Mouse (Mus musculus) gastrocnemius, adult 2 months (tissue): ENCODE data around the gene Defb48. TPM values are rescaled to one million over a fixed set of nuclear protein-coding genes. Genes with fewer than 3 reads are reported as not detected.

Experiments used
- DNase-seq: peaks from one replicate; pipeline ENCODE4 v3.0.0; 2022
- H3K27ac ChIP-seq: fragments of 200-600 bp; 2 replicates; pipeline ENCODE4 v1.8.1; 2022; ENCODE audit warnings: mild to moderate bottlenecking
- H3K4me3 ChIP-seq: fragments of 200-600 bp; 2 replicates; pipeline ENCODE4 v1.8.1; 2022; ENCODE audit warnings: mild to moderate bottlenecking, moderate library complexity
- CTCF ChIP-seq: fragments of 200-600 bp; IDR thresholded peaks from 2 replicates; pipeline ENCODE4 v1.8.1; 2022; ENCODE audit warnings: antibody characterized with exemption, mild to moderate bottlenecking, moderate library complexity
- intact Hi-C: fragments of 180-260 bp; cut with DNase I; formaldehyde crosslinking; loops from one replicate; pipeline ENCODE4 v1.15.1; 2025
- long read RNA-seq, 2 experiments: library from polyadenylated mRNA; stranded (forward); transcript quantifications; one replicate each; pipeline ENCODE4 v2.0.0; 2021
- total RNA-seq, 2 experiments: library from RNA; stranded (reverse); gene quantifications; 2 replicates each; pipeline ENCODE4 v1.2.3; 2021

Gene Defb48
- not detected for total RNA-seq
- long read RNA-seq, experiment 1, result 0 reads
- long read RNA-seq, experiment 2, result 0 reads

GRCm38 (mm10) chr14:62984410-62984809 is at the start of gene Defb48:
Defb48 (minus strand) TSS chr14:62984510.
- no peak within 1 kb of the TSS for H3K27ac ChIP-seq
- DNase-seq, result no peak
- H3K4me3 ChIP-seq, result no peak within 1 kb of the TSS
- intact Hi-C loops, result no loop called here
- no peak for TF ChIP-seq CTCF

DNA sequence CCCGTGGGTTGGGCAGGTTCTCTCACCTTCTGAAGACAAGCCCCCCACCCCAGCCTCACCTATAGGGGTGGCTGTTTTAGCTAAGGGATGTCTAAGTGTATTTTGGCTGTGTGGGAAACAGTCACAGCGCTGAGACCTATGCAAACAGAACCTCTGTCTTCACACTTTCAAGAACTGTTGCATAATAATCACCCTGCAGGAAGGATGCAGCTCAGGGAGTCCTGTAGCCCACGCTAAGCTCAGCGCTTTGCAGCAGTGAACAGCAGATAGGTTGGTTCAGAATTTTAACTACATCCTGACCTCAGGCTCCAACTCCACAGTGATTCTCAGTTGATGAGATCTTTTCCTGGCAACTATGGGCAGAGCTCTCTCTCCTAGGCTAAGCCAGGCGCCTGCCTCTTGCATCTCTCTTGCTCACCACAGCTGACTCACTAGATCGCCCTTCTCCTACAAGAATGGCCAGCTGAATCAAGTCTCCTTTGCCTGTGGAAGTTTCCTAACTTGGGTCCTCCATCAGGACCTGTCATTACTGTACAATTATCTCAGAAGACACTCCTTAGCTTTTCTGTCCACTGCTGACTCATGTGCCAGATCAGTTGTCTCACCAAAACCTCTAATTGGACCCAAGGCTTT is 36.3 kb upstream of the Defb48 start:
- no peak for TF ChIP-seq CTCF
- Histone ChIP-seq H3K4me3 (no peak overlapping the region), H3K27ac (no peak overlapping the region)
- DNase-seq, result no peak
- intact Hi-C loops, result no loop called here

DNA sequence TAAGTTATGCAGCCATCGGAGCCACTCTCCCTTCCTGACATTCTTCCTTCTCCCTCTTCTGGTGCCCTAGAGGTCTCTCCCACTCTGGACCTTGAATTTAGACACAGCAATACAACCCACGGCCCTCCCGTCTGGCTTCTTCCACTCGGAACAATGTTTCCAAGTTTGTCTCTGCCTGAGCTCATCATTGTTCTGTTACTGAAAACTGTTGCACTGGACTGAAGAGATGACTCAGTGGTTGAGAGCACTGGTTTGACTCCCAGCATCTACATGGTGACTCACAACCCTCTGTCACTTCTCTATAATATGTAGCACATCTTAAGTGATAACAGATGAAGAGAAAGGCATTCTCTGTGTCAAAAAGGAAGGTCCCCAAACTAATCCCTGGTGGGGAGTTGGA is 30.4 kb upstream of the Defb48 start:
- H3K27ac ChIP-seq, result no peak overlapping the region
- H3K4me3 ChIP-seq, result no peak overlapping the region
- intact Hi-C loops, result no loop called here
- TF ChIP-seq CTCF, result no peak
- no peak for DNase-seq

GRCm38 (mm10) chr14:63013082-63013481 is 28.8 kb upstream of the Defb48 start:
- intact Hi-C loops, result no loop called here
- no peak for DNase-seq
- Histone ChIP-seq H3K4me3 (no peak overlapping the region), H3K27ac (no peak overlapping the region)
- no peak for TF ChIP-seq CTCF

DNA sequence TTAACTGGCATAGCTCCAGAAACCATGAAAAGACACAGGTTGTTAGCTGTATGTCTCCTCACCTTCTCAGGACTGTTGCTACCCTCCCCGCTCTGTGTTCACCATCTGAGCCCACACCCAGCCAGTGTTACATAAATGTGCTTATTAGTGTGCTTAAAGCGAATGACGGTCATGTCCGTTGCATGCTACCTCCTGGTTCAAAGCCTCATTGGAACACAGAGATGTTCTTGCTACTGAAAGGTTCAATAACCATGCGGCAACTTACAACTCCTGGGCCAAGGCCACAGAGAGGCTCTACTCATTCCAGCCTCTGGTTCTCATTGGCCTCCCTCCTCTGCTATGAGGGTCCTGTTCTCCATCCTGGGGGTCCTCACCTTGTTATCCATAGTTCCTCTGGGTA is 27.2 kb upstream of the Defb48 start, which contains the start of gene Defb43:
TSS of gene Defb43 (plus strand) at position 301 of the 400 bp plus-strand sequence.
- Histone ChIP-seq H3K27ac (no peak within 1 kb of the TSS), H3K4me3 (no peak within 1 kb of the TSS)
- no peak for TF ChIP-seq CTCF
- intact Hi-C loops, result no loop called here
- DNase-seq, result no peak

DNA sequence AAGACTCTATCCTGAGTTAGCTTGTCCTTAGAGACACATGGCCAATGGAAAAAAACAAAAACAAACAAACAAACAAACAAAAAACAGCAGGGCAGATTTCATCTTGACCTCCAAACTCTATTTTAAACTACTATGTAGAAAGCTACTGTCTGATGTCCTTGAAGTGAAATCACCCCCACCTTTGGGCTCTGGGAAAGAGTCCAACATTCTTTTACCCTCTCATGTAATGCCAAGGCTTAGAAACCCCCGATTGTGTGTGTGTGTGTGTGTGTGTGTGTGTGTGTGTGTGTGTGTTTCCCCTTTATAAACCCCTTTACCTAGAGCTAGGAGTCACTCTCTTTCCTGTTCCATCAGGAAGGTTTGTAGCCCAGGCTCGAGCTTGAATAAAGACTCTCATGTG is 18.3 kb upstream of the Defb48 start:
- DNase-seq, result no peak
- Histone ChIP-seq H3K4me3 (no peak overlapping the region), H3K27ac (no peak overlapping the region)
- intact Hi-C loops, result no loop called here
- no peak for TF ChIP-seq CTCF

DNA sequence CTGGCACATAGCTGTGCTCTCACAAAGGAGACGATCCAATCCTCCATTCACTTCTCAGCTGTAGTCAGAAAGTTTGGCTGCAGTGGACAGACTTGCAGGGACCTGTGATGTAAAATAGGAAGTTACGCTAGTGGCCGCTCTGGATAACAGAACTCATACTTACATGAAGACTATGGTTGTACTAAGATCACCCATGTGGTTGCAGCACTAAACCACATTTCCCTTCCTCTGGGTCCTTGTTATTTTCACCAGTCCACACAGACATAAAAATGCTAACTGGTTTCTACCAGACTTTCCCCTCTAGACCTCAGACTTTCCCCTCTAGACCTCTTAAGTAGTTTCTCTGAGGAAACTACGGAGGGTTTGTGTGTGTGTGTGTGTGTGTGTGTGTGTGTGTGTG is 14.7 kb upstream of the Defb48 start:
- Histone ChIP-seq H3K27ac (no peak overlapping the region), H3K4me3 (no peak overlapping the region)
- no peak for DNase-seq
- intact Hi-C loops, result no loop called here
- TF ChIP-seq CTCF, result no peak

GRCm38 (mm10) chr14:62997777-62998176 is 13.5 kb upstream of the Defb48 start, which contains the start of gene Defb47:
Defb47 (plus strand) TSS chr14:62998077.
- no peak within 1 kb of the TSS for H3K27ac ChIP-seq
- DNase-seq, result no peak
- no peak for TF ChIP-seq CTCF
- intact Hi-C loops, result no loop called here
- H3K4me3 ChIP-seq, result no peak within 1 kb of the TSS

GRCm38 (mm10) chr14:62991849-62992510 is 7.7 kb upstream of the Defb48 start:
- intact Hi-C loops, result no loop called here
- H3K4me3 ChIP-seq, result no peak overlapping the region
- TF ChIP-seq CTCF, result no peak
- no peak for DNase-seq
- H3K27ac ChIP-seq, result no peak overlapping the region

DNA sequence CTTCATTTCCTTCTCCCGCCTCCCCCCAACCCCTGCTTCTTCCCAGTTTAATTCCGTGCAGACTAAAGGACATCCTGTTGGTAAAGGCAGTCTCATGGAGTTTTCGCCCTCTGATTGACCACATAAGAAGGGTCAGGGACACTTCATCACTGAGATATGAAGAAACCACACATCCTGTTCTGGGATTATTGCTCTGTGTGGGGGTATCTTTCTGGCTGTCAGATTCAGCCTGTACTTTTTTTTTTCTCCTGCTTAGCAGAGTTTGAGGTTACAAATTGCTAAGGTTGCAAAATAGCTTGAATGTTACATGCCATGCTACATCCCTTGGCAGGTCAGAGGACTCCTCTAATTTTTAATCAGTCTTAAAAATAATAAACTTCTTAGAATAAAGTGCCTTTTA is 7.0 kb upstream of the Defb48 start:
- intact Hi-C loops, result no loop called here
- DNase-seq, result no peak

DNA sequence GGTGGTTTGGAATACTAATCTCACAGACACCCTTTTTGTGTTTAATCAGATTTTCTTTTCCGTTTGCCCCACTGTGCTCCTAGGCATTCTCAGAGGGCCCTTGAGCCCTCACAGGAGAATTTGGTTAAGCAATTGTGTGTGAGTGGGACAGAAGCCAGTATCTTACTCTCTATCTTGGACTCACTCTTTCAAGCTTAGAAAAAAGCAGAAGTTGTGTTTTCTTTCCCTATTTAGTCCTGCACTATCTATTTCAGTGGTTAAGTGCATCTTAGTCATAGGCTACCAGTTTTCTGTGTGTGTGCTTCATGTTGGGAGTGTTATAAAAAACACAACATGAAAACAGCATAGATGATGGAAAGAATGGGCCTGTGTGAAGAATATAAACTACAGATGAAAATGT is 4.5 kb downstream of the Defb48 start:
- no peak for TF ChIP-seq CTCF
- DNase-seq, result no peak
- H3K27ac ChIP-seq, result no peak overlapping the region
- no peak overlapping the region for H3K4me3 ChIP-seq
- intact Hi-C loops, result loop anchor here (5.0 kb wide), 2 partner anchors 343 to 423 kb away; partner anchors contain the start of gene Fam124a

More for the DNA sequence above, 7.0 kb upstream of the Defb48 start:
- Histone ChIP-seq H3K27ac (no peak overlapping the region), H3K4me3 (no peak overlapping the region)
- no peak for TF ChIP-seq CTCF

GRCm38 (mm10) chr14:62975046-62975445 is 9.3 kb downstream of the Defb48 start:
- Histone ChIP-seq H3K27ac (no peak overlapping the region), H3K4me3 (peak overlapping the region; percentile 23; the same call in 1 of the 2 replicates)
- intact Hi-C loops, result loop anchor here (1.0 to 5.0 kb wide), 3 partner anchors 338 to 483 kb away; partner anchors contain the start of gene Fam124a
- peak; percentile 78 for DNase-seq
- peak; percentile 89 for TF ChIP-seq CTCF

GRCm38 (mm10) chr14:62965811-62966520 is 18.3 kb downstream of the Defb48 start:
- intact Hi-C loops, result no loop called here
- no peak for TF ChIP-seq CTCF
- no peak for DNase-seq
- Histone ChIP-seq H3K4me3 (peak overlapping the region; percentile 59), H3K27ac (no peak overlapping the region)
